Mouse (Mus musculus) heart, embryonic 16.5 days (tissue): ENCODE measurements around the gene Klk5. TPM values are rescaled to one million over a fixed set of nuclear protein-coding genes. Genes with fewer than 3 reads are reported as not detected.

Experiments used
- ATAC-seq: fragments of 200-750 bp; cut with Nextera tagmentation; replicated peaks from 2 replicates; pipeline ENCODE4 v1.8.0; 2017; ENCODE audit warnings: moderate number of reproducible peaks; ENCODE audit not compliant: insufficient read depth, low FRiP score; ENCODE audit errors: extremely low read depth
- H3K27ac ChIP-seq: fragments of 300-500 bp; sonication (generic); 2 replicates; pipeline ENCODE4 v1.5.1; 2014; ENCODE audit warnings: mild to moderate bottlenecking, low read length, control low read depth, moderate library complexity
- H3K27me3 ChIP-seq: fragments of 300-500 bp; sonication (generic); 2 replicates; pipeline ENCODE4 v1.6.1; 2014; ENCODE audit warnings: low read length, mixed read lengths; ENCODE audit not compliant: control insufficient read depth, insufficient read depth
- H3K36me3 ChIP-seq: fragments of 300-500 bp; sonication (generic); 2 replicates; pipeline ENCODE4 v1.6.1; 2014; ENCODE audit not compliant: control insufficient read depth, insufficient read depth
- H3K4me1 ChIP-seq: fragments of 300-500 bp; sonication (generic); 2 replicates; pipeline ENCODE4 v1.6.1; 2014; ENCODE audit warnings: low read length, mixed read lengths; ENCODE audit not compliant: control insufficient read depth, insufficient read depth
- H3K4me2 ChIP-seq: fragments of 300-500 bp; sonication (generic); 2 replicates; pipeline ENCODE4 v1.6.1; 2014; ENCODE audit warnings: low read depth, mild to moderate bottlenecking, control low read depth, low read length
- H3K4me3 ChIP-seq: fragments of 300-500 bp; sonication (generic); 2 replicates; pipeline ENCODE4 v1.5.1; 2014; ENCODE audit warnings: mild to moderate bottlenecking, control low read depth, low read length
- H3K9ac ChIP-seq: fragments of 300-500 bp; sonication (generic); 2 replicates; pipeline ENCODE4 v1.6.1; 2014; ENCODE audit warnings: low read length, control low read depth
- H3K9me3 ChIP-seq: fragments of 300-500 bp; sonication (generic); replicated peaks from 2 replicates; pipeline ENCODE4 v1.6.1; 2016; ENCODE audit warnings: low read length; ENCODE audit not compliant: control insufficient read depth
- WGBS: fragments of 180-500 bp; shearing (Covaris S2); extraction: QIAGEN DNeasy Blood & Tissue Kit; methylation state at CpG from one replicate; pipeline ENCODE4 v1.1.7; 2014; 5-methylcytosine and 5-hydroxymethylcytosine counted together
- polyA plus RNA-seq: library from polyadenylated mRNA; unstranded; fragments of >200 nt; fragmentation: Nextera tagmentation; extraction: Ambion mirVana; gene quantifications from 2 replicates; pipeline ENCODE4 v1.2.1, GENCODE M21; 2015

Klk5 gene
- polyA plus RNA-seq, 1 experiment from 2014 or later: not detected

GRCm38 (mm10) chr7:43824199-43824598, 17.6 kb upstream of the Klk5 start, which contains the start of gene Klk6:
TSS of gene Klk6 (plus strand) at chr7:43824499.
- Histone ChIP-seq H3K36me3 (no peaks in the 10 kb centered on the region), H3K4me1 (no peaks in the 10 kb centered on the region), H3K27me3 (no peaks in the 10 kb centered on the region), H3K4me3 (no peak within 1 kb of the TSS), H3K27ac (no peak within 1 kb of the TSS), H3K4me2 (no peak within 1 kb of the TSS), H3K9ac (no peak within 1 kb of the TSS), H3K9me3 (no peaks in the 10 kb centered on the region)
- 71% methylated on average over 10 of the region's 10 CpGs for WGBS
- ATAC-seq: no peak

DNA sequence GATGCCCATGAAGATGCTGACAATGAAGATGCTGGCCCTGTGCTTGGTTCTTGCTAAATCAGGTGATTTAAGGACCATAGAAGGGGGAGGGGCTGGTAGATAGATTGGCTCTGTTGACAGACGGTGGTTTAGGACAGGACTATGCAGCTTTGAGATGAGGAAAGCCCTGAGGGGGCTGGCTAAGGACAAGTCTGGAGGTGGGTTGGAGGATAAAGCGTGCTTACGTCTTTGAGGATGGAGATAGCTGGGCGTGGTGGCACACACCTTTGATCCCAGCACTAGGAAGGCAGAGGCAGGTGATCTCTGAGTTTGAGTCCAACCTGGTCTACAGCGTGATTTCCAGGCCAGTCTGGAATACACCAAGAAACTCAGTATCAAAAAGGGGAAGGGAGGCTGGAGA, 15.7 kb upstream of the Klk5 start:
- ATAC-seq: no peak
- 86% methylated on average over 5 of the region's 5 CpGs for WGBS

GRCm38 (mm10) chr7:43827706-43828105, 14.1 kb upstream of the Klk5 start:
- ATAC-seq: no peak
- no peak overlapping the region for H3K9ac ChIP-seq
- no peak overlapping the region for H3K4me3 ChIP-seq
- no peaks in the 10 kb centered on the region for H3K9me3 ChIP-seq
- H3K4me2 ChIP-seq: no peak overlapping the region
- no peaks in the 10 kb centered on the region for H3K36me3 ChIP-seq
- no peak overlapping the region for H3K27ac ChIP-seq
- no peaks in the 10 kb centered on the region for H3K4me1 ChIP-seq
- H3K27me3 ChIP-seq: no peaks in the 10 kb centered on the region
- 76% methylated on average over 4 of the region's 4 CpGs for WGBS

More for the DNA sequence above, 15.7 kb upstream of the Klk5 start:
- Histone ChIP-seq H3K4me1 (no peaks in the 10 kb centered on the region), H3K9me3 (no peaks in the 10 kb centered on the region), H3K9ac (no peak overlapping the region), H3K4me3 (no peak overlapping the region), H3K27ac (no peak overlapping the region), H3K27me3 (no peaks in the 10 kb centered on the region), H3K36me3 (no peaks in the 10 kb centered on the region), H3K4me2 (no peak overlapping the region)

- H3K9me3 ChIP-seq: no peaks in the 10 kb centered on the region
- H3K9ac ChIP-seq: no peak overlapping the region
- no peaks in the 10 kb centered on the region for H3K4me1 ChIP-seq
- 79% methylated on average over 8 of the region's 8 CpGs for WGBS
- no peak overlapping the region for H3K4me2 ChIP-seq
- no peaks in the 10 kb centered on the region for H3K27me3 ChIP-seq
- no peak overlapping the region for H3K4me3 ChIP-seq
- no peaks in the 10 kb centered on the region for H3K36me3 ChIP-seq
- no peak for ATAC-seq
- H3K27ac ChIP-seq: no peak overlapping the region
These were observed 12.8 kb upstream of the Klk5 start for GRCm38 (mm10) chr7:43829006-43829405.

GRCm38 (mm10) chr7:43843801-43844200, 2.0 kb downstream of the Klk5 start:
- no peaks in the 10 kb centered on the region for H3K36me3 ChIP-seq
- no peaks in the 10 kb centered on the region for H3K4me1 ChIP-seq
- 81% methylated on average over 4 of the region's 4 CpGs for WGBS
- H3K27ac ChIP-seq: no peak overlapping the region
- H3K9ac ChIP-seq: no peak overlapping the region
- no peaks in the 10 kb centered on the region for H3K27me3 ChIP-seq
- H3K4me2 ChIP-seq: no peak overlapping the region
- ATAC-seq: no peak
- H3K9me3 ChIP-seq: no peaks in the 10 kb centered on the region
- no peak overlapping the region for H3K4me3 ChIP-seq

GRCm38 (mm10) chr7:43851616-43852015, 9.8 kb downstream of the Klk5 start:
- Histone ChIP-seq H3K9me3 (peaks cover 3% of the 10 kb centered on the region; the same call in 1 of the 2 replicates), H3K36me3 (no peaks in the 10 kb centered on the region), H3K27ac (no peak overlapping the region), H3K4me1 (no peaks in the 10 kb centered on the region), H3K4me2 (no peak overlapping the region), H3K4me3 (no peak overlapping the region), H3K9ac (no peak overlapping the region), H3K27me3 (no peaks in the 10 kb centered on the region)
- ATAC-seq: no peak
- 77% methylated on average over 6 of the region's 6 CpGs for WGBS

- 64% methylated on average over 9 of the region's 9 CpGs for WGBS
- Histone ChIP-seq H3K27me3 (no peaks in the 10 kb centered on the region), H3K36me3 (no peaks in the 10 kb centered on the region), H3K4me1 (no peaks in the 10 kb centered on the region), H3K4me3 (no peak overlapping the region), H3K9ac (no peak overlapping the region), H3K4me2 (no peak overlapping the region), H3K9me3 (peaks cover 3% of the 10 kb centered on the region; the same call in 1 of the 2 replicates), H3K27ac (no peak overlapping the region)
- no peak for ATAC-seq
These were observed 13.0 kb downstream of the Klk5 start for GRCm38 (mm10) chr7:43854642-43855380.

GRCm38 (mm10) chr7:43855709-43856108, 13.9 kb downstream of the Klk5 start:
- Histone ChIP-seq H3K36me3 (no peaks in the 10 kb centered on the region), H3K4me1 (no peaks in the 10 kb centered on the region), H3K27me3 (no peaks in the 10 kb centered on the region), H3K9ac (no peak overlapping the region), H3K9me3 (peaks cover 3% of the 10 kb centered on the region; the same call in 1 of the 2 replicates), H3K4me3 (no peak overlapping the region), H3K4me2 (no peak overlapping the region), H3K27ac (no peak overlapping the region)
- no peak for ATAC-seq
- WGBS: 42% methylated on average over 3 of the region's 3 CpGs

GRCm38 (mm10) chr7:43856307-43856706, 14.5 kb downstream of the Klk5 start:
- no peak overlapping the region for H3K4me3 ChIP-seq
- no peaks in the 10 kb centered on the region for H3K36me3 ChIP-seq
- H3K27me3 ChIP-seq: no peaks in the 10 kb centered on the region
- no peaks in the 10 kb centered on the region for H3K4me1 ChIP-seq
- H3K4me2 ChIP-seq: no peak overlapping the region
- ATAC-seq: no peak
- H3K27ac ChIP-seq: no peak overlapping the region
- H3K9ac ChIP-seq: no peak overlapping the region
- H3K9me3 ChIP-seq: peaks cover 3% of the 10 kb centered on the region; the same call in 1 of the 2 replicates
- 70% methylated on average over 7 of the region's 7 CpGs for WGBS
